Mouse (Mus musculus): ENCODE measurements around the gene Phf5a. TPM values are rescaled to one million over a fixed set of nuclear protein-coding genes. Genes with fewer than 3 reads are reported as not detected.

The Phf5a gene
- polyA plus RNA-seq, 1 experiment from 2014 or later, result 184 TPM

DNA sequence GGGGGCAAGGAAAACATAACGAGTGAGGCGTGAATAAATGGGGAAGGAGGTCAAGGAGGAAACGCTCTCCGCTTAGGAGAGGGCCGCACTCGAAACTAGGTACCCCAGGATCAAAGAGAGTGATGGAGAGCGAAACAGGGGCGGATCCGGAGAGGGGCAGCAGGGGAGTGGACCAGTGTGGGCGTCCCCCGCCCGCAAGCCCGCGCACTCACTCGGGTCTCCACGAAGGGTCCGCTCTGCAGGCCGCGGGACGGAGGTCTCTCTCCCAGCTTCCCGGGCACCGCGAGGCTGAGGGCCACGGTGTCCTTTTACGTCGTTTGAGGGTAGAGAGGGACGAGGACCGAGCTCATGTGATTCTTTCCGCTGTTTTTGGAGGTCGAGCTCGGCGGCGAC is 14.0 kb downstream of the Phf5a start:
- Histone ChIP-seq H3K27ac (ENCODE audit: low read depth, low read length) (peak overlapping the region; percentile 24; the same call in 1 of the 2 replicates), H3K9ac (ENCODE audit: low read depth, low read length) (peak overlapping the region; percentile 69), H3K4me3 (ENCODE audit: low read depth, low read length) (peak overlapping the region; percentile 69), H3K4me2 (replicated peaks; ENCODE audit: low read depth, low read length) (peak overlapping the region; percentile 90), H3K27me3 (ENCODE audit: control insufficient read depth, insufficient read depth, low read length) (no peaks in the 10 kb centered on the region), H3K9me3 (ENCODE audit: control insufficient read depth, low read length) (no peaks in the 10 kb centered on the region), H3K4me1 (replicated peaks; ENCODE audit: control insufficient read depth, insufficient read depth, low read length) (no peaks in the 10 kb centered on the region), H3K36me3 (ENCODE audit: control insufficient read depth, insufficient read depth, low read length) (no peaks in the 10 kb centered on the region; the same call in 1 of the 2 replicates)
- ATAC-seq (ENCODE audit: low FRiP score) (no peak), DNase-seq (ENCODE audit: low spot score) (no peak)
- under 1% methylated on average over 28 of the region's 33 CpGs for WGBS

DNA sequence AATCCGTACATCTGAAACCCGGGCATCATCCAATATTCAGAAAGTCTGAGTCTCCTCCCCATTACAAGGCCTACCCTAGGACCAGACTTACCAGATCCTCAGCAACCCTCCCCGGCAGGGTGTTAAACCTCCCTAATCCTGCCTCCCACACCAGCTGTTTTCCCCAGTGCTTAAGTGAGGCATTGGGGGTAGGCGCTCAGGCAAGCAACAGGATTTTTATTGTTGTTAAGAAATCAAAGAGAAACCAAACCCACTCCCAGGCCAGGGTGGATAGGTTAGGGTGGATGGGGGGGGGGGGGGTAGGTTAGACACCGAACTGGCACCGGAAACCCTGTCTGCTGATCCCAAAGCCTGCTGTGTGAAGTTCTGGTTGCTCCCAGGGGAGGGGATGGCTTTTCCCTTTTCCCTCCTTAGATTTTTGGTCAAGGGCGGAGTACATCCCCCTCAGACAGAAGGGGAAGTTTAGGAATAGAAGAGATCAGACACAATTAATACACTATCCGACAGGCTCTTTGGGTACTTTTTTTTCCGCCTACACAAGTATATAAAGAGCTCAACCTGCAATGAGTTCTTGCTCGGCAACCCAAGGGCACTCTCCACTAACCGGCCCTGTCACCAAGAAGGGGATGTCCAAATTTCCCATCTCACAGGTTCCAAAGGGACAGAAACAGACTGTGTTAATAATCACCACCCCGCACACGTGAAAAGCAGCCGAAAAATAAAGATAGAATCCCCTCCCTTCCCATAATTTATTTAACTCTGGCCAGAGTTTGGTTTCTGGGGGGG is 14.6 kb downstream of the Phf5a start:
- Histone ChIP-seq H3K27ac (ENCODE audit: low read depth, low read length) (peak overlapping the region; percentile 75; the same call in 1 of the 2 replicates), H3K4me2 (replicated peaks; ENCODE audit: low read depth, low read length) (peak overlapping the region; percentile 90), H3K9ac (ENCODE audit: low read depth, low read length) (peak overlapping the region; percentile 69), H3K36me3 (ENCODE audit: control insufficient read depth, insufficient read depth, low read length) (no peaks in the 10 kb centered on the region; the same call in 1 of the 2 replicates), H3K27me3 (ENCODE audit: control insufficient read depth, insufficient read depth, low read length) (no peaks in the 10 kb centered on the region), H3K4me1 (replicated peaks; ENCODE audit: control insufficient read depth, insufficient read depth, low read length) (no peaks in the 10 kb centered on the region), H3K4me3 (ENCODE audit: low read depth, low read length) (peak overlapping the region; percentile 69), H3K9me3 (ENCODE audit: control insufficient read depth, low read length) (no peaks in the 10 kb centered on the region)
- no peak for ATAC-seq (ENCODE audit: low FRiP score)
- DNase-seq (ENCODE audit: low spot score), result peak; percentile 30
- WGBS, result 2% methylated on average over 14 of the region's 14 CpGs

- ATAC-seq (ENCODE audit: low FRiP score) (peak; percentile 90), DNase-seq (ENCODE audit: low spot score) (peak; percentile 90)
- H3K4me1 ChIP-seq (replicated peaks; ENCODE audit: control insufficient read depth, insufficient read depth, low read length), result no peaks in the 10 kb centered on the region
- peak overlapping the region; percentile 75 for H3K27ac ChIP-seq (ENCODE audit: low read depth, low read length)
- peak overlapping the region; percentile 69 for H3K4me3 ChIP-seq (ENCODE audit: low read depth, low read length)
- H3K4me2 ChIP-seq (replicated peaks; ENCODE audit: low read depth, low read length), result peak overlapping the region; percentile 90
- H3K9me3 ChIP-seq (ENCODE audit: control insufficient read depth, low read length), result no peaks in the 10 kb centered on the region
- peaks cover 2% of the 10 kb centered on the region; the same call in 1 of the 2 replicates for H3K36me3 ChIP-seq (ENCODE audit: control insufficient read depth, insufficient read depth, low read length)
- H3K27me3 ChIP-seq (ENCODE audit: control insufficient read depth, insufficient read depth, low read length), result no peaks in the 10 kb centered on the region
- H3K9ac ChIP-seq (ENCODE audit: low read depth, low read length), result peak overlapping the region; percentile 69
- WGBS, result under 1% methylated on average over 28 of the region's 28 CpGs
These were observed 15.5 kb downstream of the Phf5a start for GRCm38 (mm10) chr15:81856030-81856790.

GRCm38 (mm10) chr15:81853081-81853480 is 18.6 kb downstream of the Phf5a start:
- Histone ChIP-seq H3K4me1 (replicated peaks; ENCODE audit: control insufficient read depth, insufficient read depth, low read length) (no peaks in the 10 kb centered on the region), H3K4me2 (replicated peaks; ENCODE audit: low read depth, low read length) (no peak overlapping the region), H3K9ac (ENCODE audit: low read depth, low read length) (no peak overlapping the region), H3K27ac (ENCODE audit: low read depth, low read length) (no peak overlapping the region), H3K4me3 (ENCODE audit: low read depth, low read length) (no peak overlapping the region), H3K9me3 (ENCODE audit: control insufficient read depth, low read length) (no peaks in the 10 kb centered on the region), H3K27me3 (ENCODE audit: control insufficient read depth, insufficient read depth, low read length) (no peaks in the 10 kb centered on the region), H3K36me3 (ENCODE audit: control insufficient read depth, insufficient read depth, low read length) (peaks cover 6% of the 10 kb centered on the region; the same call in 1 of the 2 replicates)
- DNase-seq (ENCODE audit: low spot score) (no peak), ATAC-seq (ENCODE audit: low FRiP score) (no peak)
- WGBS, result 95% methylated on average over 7 of the region's 7 CpGs

- WGBS, result 91% methylated on average over 9 of the region's 9 CpGs
- Histone ChIP-seq H3K27ac (ENCODE audit: low read depth, low read length) (no peak overlapping the region), H3K4me3 (ENCODE audit: low read depth, low read length) (no peak overlapping the region), H3K27me3 (ENCODE audit: control insufficient read depth, insufficient read depth, low read length) (no peaks in the 10 kb centered on the region), H3K4me1 (replicated peaks; ENCODE audit: control insufficient read depth, insufficient read depth, low read length) (no peaks in the 10 kb centered on the region), H3K4me2 (replicated peaks; ENCODE audit: low read depth, low read length) (no peak overlapping the region), H3K9me3 (ENCODE audit: control insufficient read depth, low read length) (no peaks in the 10 kb centered on the region), H3K9ac (ENCODE audit: low read depth, low read length) (no peak overlapping the region), H3K36me3 (ENCODE audit: control insufficient read depth, insufficient read depth, low read length) (peaks cover 9% of the 10 kb centered on the region; the same call in 1 of the 2 replicates)
- ATAC-seq (ENCODE audit: low FRiP score), result no peak
- no peak for DNase-seq (ENCODE audit: low spot score)
These were observed 19.2 kb downstream of the Phf5a start for GRCm38 (mm10) chr15:81852411-81853000.

DNA sequence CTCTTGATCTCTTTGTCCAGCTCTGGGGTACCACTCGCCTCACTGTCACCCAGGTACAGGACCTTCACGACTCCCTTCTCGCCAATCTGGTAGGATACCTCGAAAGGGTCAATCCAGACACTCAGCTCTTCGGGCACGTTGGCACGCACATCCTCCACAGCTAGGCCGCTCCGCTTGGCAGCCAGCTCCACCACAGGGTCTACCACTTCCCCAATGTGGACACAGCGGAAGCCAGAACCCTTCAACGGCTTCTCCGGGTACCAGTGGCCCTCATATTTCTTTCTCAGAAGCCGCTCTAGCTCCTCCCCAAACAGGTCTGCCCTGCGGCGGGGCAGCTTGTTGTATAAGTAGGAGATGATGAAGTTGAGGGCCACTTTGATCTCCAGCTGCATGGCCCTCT is 20.3 kb downstream of the Phf5a start:
- no peak for ATAC-seq (ENCODE audit: low FRiP score)
- 96% methylated on average over 15 of the region's 15 CpGs for WGBS

DNA sequence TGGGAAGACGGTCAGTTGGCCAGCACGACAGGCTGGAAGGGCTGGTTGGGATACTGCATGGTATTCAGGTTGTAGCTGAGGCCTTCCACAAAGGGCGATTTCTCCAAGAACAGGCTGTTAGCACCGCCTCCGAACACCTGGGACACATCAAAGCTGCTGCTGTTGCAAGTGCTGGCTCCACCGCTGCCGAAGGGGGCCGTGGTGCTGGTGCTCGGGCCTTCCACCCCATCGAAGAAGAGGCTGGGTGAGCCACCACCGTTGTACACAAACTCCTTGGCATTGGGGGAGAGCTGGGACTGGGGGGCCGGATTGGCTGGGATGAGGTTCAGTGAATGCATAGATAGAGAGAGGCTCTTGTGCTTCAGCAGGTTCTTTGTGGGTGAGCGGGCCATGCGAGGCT is 21.0 kb downstream of the Phf5a start:
- no peaks in the 10 kb centered on the region for H3K27me3 ChIP-seq (ENCODE audit: control insufficient read depth, insufficient read depth, low read length)
- H3K36me3 ChIP-seq (ENCODE audit: control insufficient read depth, insufficient read depth, low read length), result peaks cover 9% of the 10 kb centered on the region; the same call in 1 of the 2 replicates
- no peak overlapping the region for H3K4me3 ChIP-seq (ENCODE audit: low read depth, low read length)
- H3K4me1 ChIP-seq (replicated peaks; ENCODE audit: control insufficient read depth, insufficient read depth, low read length), result no peaks in the 10 kb centered on the region
- 89% methylated on average over 14 of the region's 14 CpGs for WGBS
- DNase-seq (ENCODE audit: low spot score) (no peak), ATAC-seq (ENCODE audit: low FRiP score) (no peak)
- no peak overlapping the region for H3K9ac ChIP-seq (ENCODE audit: low read depth, low read length)
- H3K27ac ChIP-seq (ENCODE audit: low read depth, low read length), result no peak overlapping the region
- H3K9me3 ChIP-seq (ENCODE audit: control insufficient read depth, low read length), result no peaks in the 10 kb centered on the region
- H3K4me2 ChIP-seq (replicated peaks; ENCODE audit: low read depth, low read length), result no peak overlapping the region

More for the DNA sequence above, 20.3 kb downstream of the Phf5a start:
- Histone ChIP-seq H3K4me1 (replicated peaks; ENCODE audit: control insufficient read depth, insufficient read depth, low read length) (no peaks in the 10 kb centered on the region), H3K36me3 (ENCODE audit: control insufficient read depth, insufficient read depth, low read length) (peaks cover 9% of the 10 kb centered on the region; the same call in 1 of the 2 replicates), H3K4me3 (ENCODE audit: low read depth, low read length) (no peak overlapping the region), H3K9ac (ENCODE audit: low read depth, low read length) (no peak overlapping the region), H3K27me3 (ENCODE audit: control insufficient read depth, insufficient read depth, low read length) (no peaks in the 10 kb centered on the region), H3K27ac (ENCODE audit: low read depth, low read length) (no peak overlapping the region), H3K9me3 (ENCODE audit: control insufficient read depth, low read length) (no peaks in the 10 kb centered on the region), H3K4me2 (replicated peaks; ENCODE audit: low read depth, low read length) (no peak overlapping the region)
- DNase-seq (ENCODE audit: low spot score), result no peak

- Histone ChIP-seq H3K9me3 (ENCODE audit: control insufficient read depth, low read length) (no peaks in the 10 kb centered on the region), H3K4me2 (replicated peaks; ENCODE audit: low read depth, low read length) (no peak overlapping the region), H3K36me3 (ENCODE audit: control insufficient read depth, insufficient read depth, low read length) (peaks cover 9% of the 10 kb centered on the region; the same call in 1 of the 2 replicates), H3K4me1 (replicated peaks; ENCODE audit: control insufficient read depth, insufficient read depth, low read length) (no peaks in the 10 kb centered on the region), H3K9ac (ENCODE audit: low read depth, low read length) (no peak overlapping the region), H3K4me3 (ENCODE audit: low read depth, low read length) (no peak overlapping the region), H3K27me3 (ENCODE audit: control insufficient read depth, insufficient read depth, low read length) (no peaks in the 10 kb centered on the region), H3K27ac (ENCODE audit: low read depth, low read length) (no peak overlapping the region)
- 83% methylated on average over 9 of the region's 9 CpGs for WGBS
- DNase-seq (ENCODE audit: low spot score) (no peak), ATAC-seq (ENCODE audit: low FRiP score) (no peak)
These were observed 22.6 kb downstream of the Phf5a start for GRCm38 (mm10) chr15:81849104-81849503.
